Mouse (Mus musculus) urinary bladder, adult 18-20 months (tissue): ENCODE measurements at regions not wholly inside any gene's neighbourhood (a gene's known extent, or its start where the extent isn't known, plus 50 kb on each side); places are given as distances from the start of the nearest gene placed in this dataset.

Experiments
- DNase-seq, 2 experiments: peaks; one replicate each; pipeline ENCODE4 v3.0.0; 2022; ENCODE audit warnings: low spot score in 2 of 2, mixed read lengths in 2 of 2

- DNase-seq = no peak
These were observed 867.1 kb upstream of the Slit2 start for GRCm38 (mm10) chr5:47115882-47116281.

GRCm38 (mm10) chr5:47095703-47096102 lies 887.2 kb upstream of the Slit2 start:
- no peak for DNase-seq

- DNase-seq = no peak
These were observed 930.0 kb upstream of the Slit2 start for GRCm38 (mm10) chr5:47052942-47053341.

GRCm38 (mm10) chr5:47036752-47037151 lies 946.2 kb upstream of the Slit2 start:
- no peak for DNase-seq

- DNase-seq = no peak
These were observed 948.9 kb upstream of the Slit2 start for GRCm38 (mm10) chr5:47034021-47034420.

- DNase-seq = peak; percentile 8 to 14
These were observed 968.6 kb upstream of the Slit2 start for GRCm38 (mm10) chr5:47014351-47014750.

- DNase-seq = no peak
These were observed 990.4 kb upstream of the Slit2 start for GRCm38 (mm10) chr5:46992557-46992956.

GRCm38 (mm10) chr5:46986519-46986918 lies 996.4 kb upstream of the Slit2 start:
- DNase-seq = no peak

GRCm38 (mm10) chr5:46980326-46980725 lies 1002.6 kb upstream of the Slit2 start:
- DNase-seq = no peak

GRCm38 (mm10) chr5:46968870-46969436 lies 1014.0 kb upstream of the Slit2 start:
- no peak for DNase-seq

- no peak for DNase-seq
These were observed 1022.2 kb upstream of the Slit2 start for GRCm38 (mm10) chr5:46960749-46961148.

- DNase-seq = no peak
These were observed 1056.6 kb upstream of the Slit2 start for GRCm38 (mm10) chr5:46926324-46926723.

GRCm38 (mm10) chr5:46901909-46902308 lies 1044.5 kb upstream of the Lcorl start:
- DNase-seq = no peak

GRCm38 (mm10) chr5:46894037-46894436 lies 1036.6 kb upstream of the Lcorl start:
- DNase-seq = no peak

- no peak for DNase-seq
These were observed 1026.5 kb upstream of the Lcorl start for GRCm38 (mm10) chr5:46883956-46884355.

GRCm38 (mm10) chr5:46856837-46857236 lies 999.4 kb upstream of the Lcorl start:
- DNase-seq = no peak

GRCm38 (mm10) chr5:46845175-46845574 lies 987.8 kb upstream of the Lcorl start:
- DNase-seq = no peak

- peak; percentile 2 to 23 for DNase-seq
These were observed 979.4 kb upstream of the Lcorl start for GRCm38 (mm10) chr5:46836810-46837209.

GRCm38 (mm10) chr5:46830797-46831618 lies 973.6 kb upstream of the Lcorl start:
- no peak for DNase-seq

- no peak for DNase-seq
These were observed 972.7 kb upstream of the Lcorl start for GRCm38 (mm10) chr5:46830114-46830513.

- no peak for DNase-seq
These were observed 969.0 kb upstream of the Lcorl start for GRCm38 (mm10) chr5:46826381-46826780.

- no peak for DNase-seq
These were observed 967.5 kb upstream of the Lcorl start for GRCm38 (mm10) chr5:46824934-46825333.

- DNase-seq = no peak
These were observed 937.7 kb upstream of the Lcorl start for GRCm38 (mm10) chr5:46795102-46795501.
